Mouse (Mus musculus): ENCODE data around the gene Nek8. TPM values are rescaled to one million over a fixed set of nuclear protein-coding genes. Genes with fewer than 3 reads are reported as not detected.

Gene Nek8
- polyA plus RNA-seq, 2 experiments: 7.4 to 10.6 TPM

DNA sequence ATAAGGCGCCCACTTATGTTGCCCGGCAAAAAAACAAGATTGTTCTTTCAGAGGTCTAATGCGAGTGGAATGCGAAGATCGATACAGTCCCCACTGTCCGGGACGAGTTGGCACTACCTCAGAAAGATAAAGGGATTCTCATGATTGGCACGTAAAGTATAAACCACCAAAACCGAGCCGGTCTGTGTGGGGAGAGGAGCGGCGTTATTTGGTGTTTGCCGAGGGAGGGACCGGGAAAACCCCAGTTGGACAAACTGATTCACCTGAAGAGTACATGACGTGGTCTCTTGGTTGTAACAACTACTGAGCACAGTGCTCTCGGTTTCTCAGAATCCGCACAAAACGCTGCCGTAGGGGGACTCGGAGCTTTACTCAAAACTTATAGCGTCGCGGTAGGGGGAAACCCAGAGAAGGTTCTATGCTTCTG is 443 bp upstream of the Nek8 start:
- DNase-seq (ENCODE audit: low read depth in 3 of 3, low spot score in 3 of 3) (peak in 1 of 3 experiments; percentile 70), ATAC-seq (ENCODE audit: insufficient read depth) (no peak)
- Histone ChIP-seq H3K9ac (replicated peaks) (peak overlapping the region; percentile 99), H3K27me3 (ENCODE audit: control insufficient read depth, insufficient read depth, low read length) (no peaks in the 10 kb centered on the region), H3K27ac (peak overlapping the region; percentile 96), H3K36me3 (replicated peaks; ENCODE audit: control insufficient read depth, insufficient read depth, low read depth) (peaks cover 27% of the 10 kb centered on the region), H3K4me3 (ENCODE audit: insufficient read depth in 1 of 2, low read depth in 2 of 2, low read length in 2 of 2) (peak overlapping the region; percentile 86 to 90), H3K4me1 (replicated peaks; ENCODE audit: control insufficient read depth in 2 of 2, insufficient read depth in 2 of 2, low read length in 1 of 2) (peaks cover 20 to 26% of the 10 kb centered on the region in 2 experiments), H3K9me3 (ENCODE audit: control insufficient read depth, low read length) (no peaks in the 10 kb centered on the region), H3K4me2 (ENCODE audit: low read depth) (peak overlapping the region; percentile 99)
- TF ChIP-seq CTCF (IDR thresholded peaks at IDR 0.05; ENCODE audit: low read depth) (no peak), EP300 (IDR thresholded peaks at IDR 0.05; ENCODE audit: low read depth) (no peak)
- WGBS (ENCODE audit: insufficient replicate concordance): under 1% methylated on average over 23 of the region's 23 CpGs

DNA sequence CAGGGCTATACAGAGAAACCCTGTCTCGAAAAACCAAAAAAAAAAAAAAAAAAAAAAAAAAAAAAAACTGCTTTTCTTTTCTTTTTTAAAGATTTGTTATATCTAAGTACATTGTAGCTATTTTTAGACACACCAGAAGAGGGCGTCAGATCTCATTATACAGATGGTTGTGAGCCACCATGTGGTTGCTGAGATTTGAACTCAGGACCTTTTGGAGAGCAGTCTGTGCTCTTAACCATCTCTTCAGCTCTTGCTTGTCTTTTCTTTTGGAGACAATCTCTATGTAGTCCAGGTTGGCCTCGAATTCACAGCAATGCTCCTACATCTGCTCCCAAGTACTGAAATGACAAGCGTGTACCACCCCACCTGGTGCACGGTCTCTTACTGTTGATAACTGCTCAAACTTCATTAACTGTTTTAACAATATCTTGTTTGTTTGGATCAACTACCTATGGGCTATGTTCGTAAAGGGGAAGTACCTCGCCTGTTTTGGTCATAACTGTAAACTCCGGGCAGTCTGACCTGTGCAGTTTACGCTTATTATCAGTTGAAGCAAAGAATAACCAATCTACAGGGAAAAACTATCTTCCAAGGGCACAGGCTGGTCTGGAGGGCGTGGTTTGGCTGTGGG is 589 bp downstream of the Nek8 start:
- DNase-seq (ENCODE audit: low read depth in 3 of 3, low spot score in 3 of 3): peak in 2 of 3 experiments; percentile 93 to 95
- peaks cover 17% of the 10 kb centered on the region for H3K36me3 ChIP-seq (replicated peaks; ENCODE audit: control insufficient read depth, insufficient read depth, low read depth)
- TF ChIP-seq CTCF (IDR thresholded peaks at IDR 0.05; ENCODE audit: low read depth) (peak; percentile 23; the same call in 1 of the 2 replicates), EP300 (IDR thresholded peaks at IDR 0.05; ENCODE audit: low read depth) (peak; percentile 49)
- H3K27ac ChIP-seq: peak overlapping the region; percentile 96
- H3K4me3 ChIP-seq (ENCODE audit: insufficient read depth in 1 of 2, low read depth in 2 of 2, low read length in 2 of 2): peak overlapping the region; percentile 33 to 86
- ATAC-seq (ENCODE audit: insufficient read depth): peak; percentile 0
- WGBS (ENCODE audit: insufficient replicate concordance): 1% methylated on average over 9 of the region's 10 CpGs
- H3K9ac ChIP-seq (replicated peaks): peak overlapping the region; percentile 99
- H3K9me3 ChIP-seq (ENCODE audit: control insufficient read depth, low read length): no peaks in the 10 kb centered on the region
- peak overlapping the region; percentile 99 for H3K4me2 ChIP-seq (ENCODE audit: low read depth)
- H3K27me3 ChIP-seq (ENCODE audit: control insufficient read depth, insufficient read depth, low read length): no peaks in the 10 kb centered on the region
- peaks cover 16 to 23% of the 10 kb centered on the region in 2 experiments for H3K4me1 ChIP-seq (replicated peaks; ENCODE audit: control insufficient read depth in 2 of 2, insufficient read depth in 2 of 2, low read length in 1 of 2)

DNA sequence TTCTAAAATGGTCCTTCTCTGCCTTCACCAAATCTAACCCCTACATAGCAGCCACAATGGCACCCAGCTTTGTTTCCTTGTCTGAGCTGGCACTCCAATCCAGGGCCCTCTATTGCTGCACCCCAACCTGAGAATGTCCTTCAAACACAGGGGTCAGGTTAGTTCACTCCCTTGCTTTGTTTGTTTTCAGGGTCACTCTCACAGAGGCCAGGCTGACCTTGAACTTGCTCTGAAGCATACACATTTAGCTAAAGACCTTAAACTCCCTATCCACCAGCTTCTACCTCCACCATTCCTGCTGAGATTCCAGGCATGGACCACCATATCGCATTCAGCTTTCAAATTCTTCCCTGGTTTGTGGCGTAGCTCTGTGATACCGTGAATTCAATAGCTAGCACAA is 2.0 kb downstream of the Nek8 start:
- ATAC-seq (ENCODE audit: insufficient read depth) (no peak), DNase-seq (ENCODE audit: low read depth in 3 of 3, low spot score in 3 of 3) (no peak)
- no peak overlapping the region for H3K4me3 ChIP-seq (ENCODE audit: insufficient read depth in 1 of 2, low read depth in 2 of 2, low read length in 2 of 2)
- no peaks in the 10 kb centered on the region for H3K9me3 ChIP-seq (ENCODE audit: control insufficient read depth, low read length)
- peaks cover 3% of the 10 kb centered on the region for H3K36me3 ChIP-seq (replicated peaks; ENCODE audit: control insufficient read depth, insufficient read depth, low read depth)
- H3K4me1 ChIP-seq (replicated peaks; ENCODE audit: control insufficient read depth in 2 of 2, insufficient read depth in 2 of 2, low read length in 1 of 2): peaks cover 15 to 17% of the 10 kb centered on the region in 2 experiments
- WGBS (ENCODE audit: insufficient replicate concordance): 83% methylated on average over 3 of the region's 3 CpGs
- no peak overlapping the region for H3K4me2 ChIP-seq (ENCODE audit: low read depth)
- no peak overlapping the region for H3K9ac ChIP-seq (replicated peaks)
- TF ChIP-seq EP300 (IDR thresholded peaks at IDR 0.05; ENCODE audit: low read depth) (no peak), CTCF (IDR thresholded peaks at IDR 0.05; ENCODE audit: low read depth) (no peak)
- H3K27ac ChIP-seq: no peak overlapping the region
- no peaks in the 10 kb centered on the region for H3K27me3 ChIP-seq (ENCODE audit: control insufficient read depth, insufficient read depth, low read length)

DNA sequence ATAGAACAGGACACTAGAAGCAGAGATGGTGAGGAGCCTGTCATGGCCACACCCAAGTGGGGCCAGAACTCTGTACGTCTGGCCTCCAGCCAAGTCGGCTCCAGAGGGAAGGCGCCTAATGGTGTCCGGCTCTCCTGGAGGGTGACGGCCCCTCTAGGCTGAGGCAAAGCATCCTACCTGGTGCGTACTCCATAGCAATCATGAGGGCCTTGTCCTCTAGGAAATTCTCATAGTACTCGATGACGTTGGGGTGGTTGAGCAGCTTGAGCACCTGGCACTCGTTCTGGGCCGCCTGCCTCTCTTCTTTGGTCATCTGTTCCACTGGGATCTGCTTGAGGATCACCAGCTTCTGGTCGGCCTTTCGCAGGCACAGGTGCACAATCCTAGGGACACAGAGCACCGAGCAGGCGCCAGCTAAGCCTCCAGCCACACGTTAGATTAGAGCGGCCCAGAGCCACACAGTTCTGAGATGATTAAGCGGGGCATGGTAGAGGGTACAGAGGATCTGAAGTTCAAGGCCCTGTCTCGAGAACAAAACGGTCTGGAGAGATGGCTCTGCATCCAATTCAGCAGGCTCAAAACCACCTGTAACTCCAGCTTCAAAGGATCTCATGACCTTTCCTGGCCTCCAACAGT is 3.6 kb downstream of the Nek8 start:
- Histone ChIP-seq H3K4me2 (ENCODE audit: low read depth) (no peak overlapping the region), H3K36me3 (replicated peaks; ENCODE audit: control insufficient read depth, insufficient read depth, low read depth) (no peaks in the 10 kb centered on the region), H3K4me1 (replicated peaks; ENCODE audit: control insufficient read depth in 2 of 2, insufficient read depth in 2 of 2, low read length in 1 of 2) (peaks cover 31 to 32% of the 10 kb centered on the region in 2 experiments), H3K9me3 (ENCODE audit: control insufficient read depth, low read length) (no peaks in the 10 kb centered on the region), H3K4me3 (ENCODE audit: insufficient read depth in 1 of 2, low read depth in 2 of 2, low read length in 2 of 2) (no peak overlapping the region), H3K9ac (replicated peaks) (no peak overlapping the region), H3K27me3 (ENCODE audit: control insufficient read depth, insufficient read depth, low read length) (no peaks in the 10 kb centered on the region), H3K27ac (no peak overlapping the region)
- no peak for TF ChIP-seq EP300 (IDR thresholded peaks at IDR 0.05; ENCODE audit: low read depth)
- TF ChIP-seq CTCF (IDR thresholded peaks at IDR 0.05; ENCODE audit: low read depth): no peak
- ATAC-seq (ENCODE audit: insufficient read depth) (no peak), DNase-seq (ENCODE audit: low read depth in 3 of 3, low spot score in 3 of 3) (no peak)
- 82% methylated on average over 19 of the region's 19 CpGs for WGBS (ENCODE audit: insufficient replicate concordance)

DNA sequence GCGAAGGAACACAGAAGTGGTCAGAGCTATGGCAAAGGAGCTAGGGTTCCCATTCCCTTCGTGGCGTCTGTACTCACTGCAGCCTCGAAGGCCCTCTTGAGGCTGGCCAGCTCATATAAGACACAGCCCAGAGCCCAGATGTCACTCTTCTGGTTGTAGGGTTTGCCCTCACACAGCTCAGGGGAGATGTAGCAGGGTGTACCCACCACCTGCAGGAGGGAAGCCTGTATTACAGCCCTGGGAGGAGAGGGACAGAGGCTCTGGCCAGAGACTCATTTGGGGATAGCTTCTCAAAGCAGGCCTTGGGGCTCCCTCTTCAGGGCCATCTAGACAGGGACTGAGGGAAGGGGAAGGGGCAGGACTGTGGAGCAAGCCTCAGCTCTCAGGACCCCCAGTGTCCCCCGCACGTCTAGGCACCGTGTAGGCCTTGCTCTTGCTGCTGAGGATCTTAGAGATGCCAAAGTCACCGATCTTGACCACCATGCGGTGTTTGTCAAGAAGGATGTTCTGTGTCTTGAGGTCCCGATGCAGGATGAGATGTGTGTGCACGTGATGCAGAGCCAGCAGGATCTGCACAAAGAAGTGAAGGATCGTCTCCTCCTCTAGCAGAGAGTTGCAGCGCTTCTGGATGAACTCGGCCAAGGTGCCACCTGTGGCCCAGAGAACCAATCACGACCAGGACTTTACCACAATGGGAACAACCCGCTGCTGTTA is 4.3 kb downstream of the Nek8 start:
- DNase-seq (ENCODE audit: low read depth in 3 of 3, low spot score in 3 of 3) (no peak), ATAC-seq (ENCODE audit: insufficient read depth) (no peak)
- H3K27ac ChIP-seq: no peak overlapping the region
- no peak overlapping the region for H3K4me3 ChIP-seq (ENCODE audit: insufficient read depth in 1 of 2, low read depth in 2 of 2, low read length in 2 of 2)
- TF ChIP-seq EP300 (IDR thresholded peaks at IDR 0.05; ENCODE audit: low read depth) (no peak), CTCF (IDR thresholded peaks at IDR 0.05; ENCODE audit: low read depth) (peak; percentile 61)
- no peaks in the 10 kb centered on the region for H3K27me3 ChIP-seq (ENCODE audit: control insufficient read depth, insufficient read depth, low read length)
- H3K9me3 ChIP-seq (ENCODE audit: control insufficient read depth, low read length): no peaks in the 10 kb centered on the region
- no peak overlapping the region for H3K9ac ChIP-seq (replicated peaks)
- peaks cover 35 to 37% of the 10 kb centered on the region in 2 experiments for H3K4me1 ChIP-seq (replicated peaks; ENCODE audit: control insufficient read depth in 2 of 2, insufficient read depth in 2 of 2, low read length in 1 of 2)
- H3K36me3 ChIP-seq (replicated peaks; ENCODE audit: control insufficient read depth, insufficient read depth, low read depth): no peaks in the 10 kb centered on the region
- no peak overlapping the region for H3K4me2 ChIP-seq (ENCODE audit: low read depth)
- WGBS (ENCODE audit: insufficient replicate concordance): 79% methylated on average over 16 of the region's 16 CpGs

All from liver, embryonic 14.5 days (tissue).